ENCODE assay signal across 18 mouse cellular contexts in genomic region chr2:3277502-3277901, GRCm38 (mm10). TPM values are rescaled to one million over a fixed set of nuclear protein-coding genes. Genes with fewer than 3 reads are reported as not detected.
DNase-seq lines count a peak whose midpoint lies in the region; TF ChIP-seq lines count a peak whose summit lies in the region.
"Had no signal": no experiment of that assay in that cellular context is flagged by ENCODE, and none has a peak within 500 bp of the region (broad histone marks: within the 10 kb centered on the region; RNA-seq: fewer than 3 reads in every experiment).

No protein-coding gene starts in this region.

- 79% methylated on average over 7 of the region's 7 CpGs for WGBS in kidney, adult 2 months

- peaks cover under 1% of the 10 kb centered on the region; the same call in 1 of the 2 replicates for H3K4me1 ChIP-seq in testis, adult 2 months (ENCODE audit: control insufficient read depth, insufficient read depth, low read length)
- H3K4me1 ChIP-seq in kidney, adult 2 months (ENCODE audit: control insufficient read depth, insufficient read depth, low read length): no peaks in the 10 kb centered on the region
- H3K4me1 ChIP-seq: forebrain, embryonic 12.5 days; hindbrain, embryonic 12.5 days had no signal

- no peak for TF ChIP-seq POLR2A in testis, adult 2 months (IDR thresholded peaks at IDR 0.05; ENCODE audit: control insufficient read depth, low read depth, low read length)
- TF ChIP-seq POLR2A in kidney, adult 2 months (IDR thresholded peaks at IDR 0.05; ENCODE audit: low read depth, low read length): no peak

- peak overlapping the region; percentile 51; the same call in 1 of the 2 replicates for H3K27ac ChIP-seq in testis, adult 2 months (ENCODE audit: control insufficient read depth, insufficient read depth, low read depth, low read length)
- no peak overlapping the region for H3K27ac ChIP-seq in kidney, adult 2 months (ENCODE audit: insufficient read depth, low read depth, low read length)
- H3K27ac ChIP-seq: embryonic facial prominence, embryonic 13.5 days; forebrain, embryonic 12.5 days; hindbrain, embryonic 12.5 days had no signal

- no peak overlapping the region for H3K4me3 ChIP-seq in testis, adult 2 months (ENCODE audit: control insufficient read depth, low read depth, low read length)
- H3K4me3 ChIP-seq in kidney, adult 2 months (ENCODE audit: insufficient read depth, low read depth, low read length): no peak overlapping the region
- H3K4me3 ChIP-seq: embryonic facial prominence, embryonic 13.5 days; forebrain, embryonic 12.5 days; heart, embryonic 12.5 days; hindbrain, embryonic 12.5 days had no signal

- no peaks in the 10 kb centered on the region for H3K36me3 ChIP-seq in testis, adult 2 months (ENCODE audit: control insufficient read depth, insufficient read depth, low read length)
- no peaks in the 10 kb centered on the region for H3K36me3 ChIP-seq in kidney, adult 2 months (ENCODE audit: control insufficient read depth, insufficient read depth, low read length)
- H3K36me3 ChIP-seq: embryonic facial prominence, embryonic 13.5 days; forebrain, embryonic 12.5 days; G1E; heart, embryonic 12.5 days; hindbrain, embryonic 12.5 days had no signal

- TF ChIP-seq CTCF in testis, adult 2 months (IDR thresholded peaks at IDR 0.05; ENCODE audit: control insufficient read depth, insufficient read depth, insufficient replicate concordance, low read depth, low read length): no peak
- no peak for TF ChIP-seq CTCF in kidney, adult 2 months (conservative IDR thresholded peaks at IDR 0.05; ENCODE audit: insufficient read depth, insufficient read length, low read depth, low read length)

- no peaks in the 10 kb centered on the region for H3K27me3 ChIP-seq in testis, adult 2 months (ENCODE audit: control insufficient read depth, insufficient read depth, low read length)
- H3K27me3 ChIP-seq in kidney, adult 2 months (replicated peaks; ENCODE audit: control insufficient read depth, insufficient read depth, low read length): no peaks in the 10 kb centered on the region
- H3K27me3 ChIP-seq: embryonic facial prominence, embryonic 13.5 days; forebrain, embryonic 12.5 days; heart, embryonic 12.5 days; hindbrain, embryonic 12.5 days had no signal

- DNase-seq in adrenal gland, adult 2 months: peak; percentile 59
- DNase-seq in adrenal gland, postnatal 4 days (ENCODE audit: low spot score in 2 of 2): no peak
- no peak for DNase-seq in testis, postnatal 10 days (ENCODE audit: low spot score)
- DNase-seq in adrenal gland, postnatal 14 days: peak; percentile 35
- peak; percentile 23 for DNase-seq in testis, postnatal 14 days (ENCODE audit: low spot score)
- no peak for DNase-seq in urinary bladder, postnatal 10 days (ENCODE audit: low spot score)
- DNase-seq in kidney, adult 2 months: no peak
- DNase-seq: cerebellum, adult 11-12 months; cerebellum, adult 9-10 months; cerebellum, postnatal 25 days; gastrocnemius, postnatal 14 days had no signal

RNA-seq across cellular contexts. Expression of gene Nmt2, which starts 6.5 kb away (rescaled TPM):
- 10 to 100 TPM; 42.6 to 69.1 TPM for total RNA-seq in adrenal gland, adult 2 months (2021)
- polyA plus RNA-seq in adrenal gland, adult 2 months (2012; rRNA removed): 7.9 and 9.2 TPM in 2 replicates
- total RNA-seq in adrenal gland, postnatal 4 days (2021): 10 to 100 TPM; 66.8 to 72.4 TPM
- 24.0 and 25.3 TPM in 2 replicates for polyA plus RNA-seq in testis, adult 2 months (2012; rRNA removed)
- total RNA-seq in adrenal gland, postnatal 14 days (2021): 49.7 and 51.5 TPM in 2 replicates
- polyA plus RNA-seq in kidney, adult 2 months (2012; rRNA removed): 5.0 and 5.9 TPM in 2 replicates

RNA-seq across cellular contexts. Expression of gene Rpp38, which starts 54.9 kb away (rescaled TPM):
- total RNA-seq in adrenal gland, adult 2 months (2021): 10 to 100 TPM; 10.7 to 13.2 TPM
- 1.2 and 1.5 TPM in 2 replicates for polyA plus RNA-seq in adrenal gland, adult 2 months (2012; rRNA removed)
- total RNA-seq in adrenal gland, postnatal 4 days (2021): 10 to 100 TPM; 10.8 to 10.9 TPM
- polyA plus RNA-seq in testis, adult 2 months (2012; rRNA removed): 18.4 and 21.0 TPM in 2 replicates
- 12.7 and 13.7 TPM in 2 replicates for total RNA-seq in adrenal gland, postnatal 14 days (2021)
- 3.6 and 3.7 TPM in 2 replicates for polyA plus RNA-seq in kidney, adult 2 months (2012; rRNA removed)

RNA-seq across cellular contexts. Expression of gene Acbd7, which starts 58.5 kb away (rescaled TPM):
- total RNA-seq in adrenal gland, adult 2 months (2021): not detected
- polyA plus RNA-seq in adrenal gland, adult 2 months (2012; rRNA removed): not detected in 2 replicates
- not detected for total RNA-seq in adrenal gland, postnatal 4 days (2021)
- 0.33 and 20.7 TPM in 2 replicates for polyA plus RNA-seq in testis, adult 2 months (2012; rRNA removed)
- total RNA-seq in adrenal gland, postnatal 14 days (2021): not detected in 2 replicates
- polyA plus RNA-seq in kidney, adult 2 months (2012; rRNA removed): not detected in 2 replicates
- polyA plus RNA-seq: G1E; inflammation-experienced regulatory T-cells, adult 6 months had no signal

Comparison
In these comparisons a context has a peak if more than half of its experiments do, and no peak if none do; other contexts are left out.
1. DNase-seq: peak in adrenal gland, adult 2 months (single experiment), adrenal gland, postnatal 14 days (single experiment) and testis, postnatal 14 days (single experiment); none in adrenal gland, postnatal 4 days (0 of 2), testis, postnatal 10 days (single experiment), urinary bladder, postnatal 10 days (single experiment) and kidney, adult 2 months (single experiment).